Mouse (Mus musculus): ENCODE results near the gene Lrfn5. TPM values are rescaled to one million over a fixed set of nuclear protein-coding genes. Genes with fewer than 3 reads are reported as not detected.

Lrfn5 gene
- 100 to 1,000 TPM in 1 of 2 experiments, 10 to 100 TPM in 1; 88.7 to 111 TPM for total RNA-seq (2021)

GRCm38 (mm10) chr12:61522829-61523370 is at the start of gene Lrfn5:
Gene Lrfn5 (plus strand): TSS chr12:61523150.
- peak; percentile 62 to 83 for DNase-seq (ENCODE audit: extremely low spot score in 1 of 2, low spot score in 1 of 2)

DNA sequence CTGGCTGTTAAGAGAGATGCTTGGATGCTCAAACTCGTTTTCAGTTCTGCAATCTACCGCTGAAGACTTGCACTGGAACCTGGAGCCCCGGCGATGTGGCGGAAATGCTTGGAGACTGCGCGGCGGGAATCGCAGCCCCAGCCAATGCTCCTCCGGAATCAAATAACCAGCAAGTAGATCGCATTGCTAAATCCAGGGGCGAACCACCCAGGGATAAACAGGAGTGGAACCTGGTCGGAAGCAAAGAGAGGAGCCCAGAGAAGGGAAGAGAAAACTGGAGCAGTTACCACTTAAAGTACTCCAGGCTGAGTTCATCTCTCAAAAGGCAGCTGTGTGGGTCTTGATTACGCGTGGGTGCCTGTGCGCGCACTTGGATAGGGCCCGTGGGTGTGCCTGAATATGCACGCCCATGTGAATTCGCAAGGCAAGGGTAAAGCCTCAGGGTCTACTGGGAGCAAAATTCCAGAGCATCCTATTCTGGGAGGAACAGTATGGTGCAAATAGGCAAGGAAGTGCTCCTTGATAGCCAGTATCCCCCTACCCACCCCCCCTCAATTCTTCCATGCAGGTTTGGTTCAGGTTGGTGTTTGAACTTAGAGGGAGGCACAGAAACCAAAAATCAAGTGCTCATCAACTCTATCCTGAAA is 1.3 kb upstream of the Lrfn5 start:
- DNase-seq (ENCODE audit: extremely low spot score in 1 of 2, low spot score in 1 of 2), result peak in 1 of 2 experiments; percentile 27

DNA sequence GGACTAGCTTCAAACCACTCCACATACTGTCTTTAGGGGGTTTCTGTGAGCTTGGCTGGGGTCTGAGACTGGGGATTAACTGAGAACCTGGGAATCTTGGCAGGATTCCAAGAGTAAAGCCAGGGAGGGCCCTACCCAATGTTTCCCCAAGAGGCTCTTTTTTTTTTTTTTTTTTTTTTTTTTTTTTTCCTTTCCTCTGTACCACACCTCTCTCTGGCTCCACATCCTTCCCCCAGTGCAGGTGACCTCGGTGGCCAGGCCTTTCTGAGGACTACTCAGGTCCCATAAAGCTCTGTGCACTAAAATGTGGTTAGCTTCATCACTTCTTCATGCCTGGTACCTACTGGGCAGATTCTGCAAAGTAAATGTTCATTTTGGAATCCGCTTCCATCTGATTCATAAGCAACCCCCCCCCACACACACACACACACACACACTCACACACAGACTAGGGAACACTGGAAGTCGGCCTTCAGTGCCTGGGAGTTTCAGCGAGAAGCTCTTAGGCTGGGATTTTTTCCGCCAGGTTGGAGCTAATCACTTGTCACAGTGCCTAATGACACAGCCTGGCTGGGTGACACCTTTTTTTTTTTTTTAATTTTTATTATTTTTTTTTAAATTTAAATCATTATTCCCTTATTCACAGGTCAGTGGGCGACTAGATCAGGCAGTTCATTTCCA is 662 bp upstream of the Lrfn5 start:
- no peak for DNase-seq (ENCODE audit: extremely low spot score in 1 of 2, low spot score in 1 of 2)

- peak; percentile 38 to 39 for DNase-seq (ENCODE audit: extremely low spot score in 1 of 2, low spot score in 1 of 2)
These were observed 757 bp downstream of the Lrfn5 start for GRCm38 (mm10) chr12:61523631-61524182.

DNA sequence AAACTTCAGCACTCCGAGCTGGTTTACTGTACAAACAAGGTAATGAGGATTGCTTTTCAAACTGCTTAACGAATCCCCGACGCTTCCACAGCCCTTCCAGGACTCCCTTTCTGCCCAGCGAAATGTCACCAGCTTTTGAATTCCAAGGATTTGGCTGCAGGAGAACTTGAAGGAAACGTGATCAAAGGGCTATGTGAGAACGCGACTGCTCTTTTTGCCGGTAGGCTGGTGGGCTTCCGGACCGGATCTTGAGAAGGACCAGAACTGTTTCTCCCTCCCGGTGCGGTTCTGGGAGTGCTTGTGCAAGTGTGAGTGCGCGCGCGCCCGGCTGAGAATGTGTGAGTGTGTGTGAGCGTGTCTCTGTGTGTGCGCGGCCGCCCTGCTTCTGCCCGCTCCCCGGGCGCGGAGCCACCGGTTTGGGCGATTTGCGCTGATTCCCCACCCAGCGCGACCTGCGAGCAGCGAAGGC is 1.3 kb downstream of the Lrfn5 start:
- DNase-seq (ENCODE audit: extremely low spot score in 1 of 2, low spot score in 1 of 2), result peak; percentile 46 to 51

DNA sequence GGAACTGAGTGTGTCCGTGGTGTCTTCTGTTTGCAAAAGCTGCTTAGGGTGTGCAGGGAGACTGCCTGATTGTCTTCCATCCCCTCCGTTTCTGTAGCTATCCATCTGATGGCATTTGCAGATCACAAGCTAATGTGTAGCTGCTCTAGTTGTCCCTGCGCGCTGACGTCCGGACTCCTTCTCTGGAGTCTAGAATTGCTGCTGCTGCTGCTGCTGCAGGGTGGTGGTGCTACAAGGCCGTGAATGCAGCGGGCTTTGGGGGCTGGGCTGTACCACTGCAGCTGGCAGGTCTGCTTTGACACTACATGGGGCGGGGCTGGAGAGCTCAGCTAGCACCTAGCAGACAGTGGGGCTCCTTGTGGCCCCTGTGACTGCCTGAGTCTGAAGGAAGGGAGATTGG is 3.2 kb downstream of the Lrfn5 start:
- DNase-seq (ENCODE audit: extremely low spot score in 1 of 2, low spot score in 1 of 2), result peak; percentile 64

DNA sequence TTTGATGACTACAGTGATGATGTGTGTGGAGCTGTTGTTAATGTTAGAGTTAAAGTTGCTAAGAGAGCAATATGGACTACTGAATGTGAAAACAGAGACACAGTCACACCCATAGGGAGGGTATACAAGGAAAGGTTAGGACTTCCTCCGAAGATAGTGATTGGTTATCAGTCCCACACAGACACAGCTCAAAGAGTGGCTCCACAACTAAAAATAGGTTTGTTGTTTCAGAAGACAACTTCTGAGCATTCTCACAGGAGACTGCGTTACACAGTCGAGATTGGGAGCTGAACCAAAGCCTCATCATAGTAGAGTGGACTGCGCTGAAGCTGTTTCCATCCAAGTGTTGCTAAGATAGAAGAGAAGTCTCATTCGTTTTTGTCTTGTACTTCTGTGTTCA is 57.0 kb downstream of the Lrfn5 start:
- DNase-seq (ENCODE audit: extremely low spot score in 1 of 2, low spot score in 1 of 2), result no peak

DNA sequence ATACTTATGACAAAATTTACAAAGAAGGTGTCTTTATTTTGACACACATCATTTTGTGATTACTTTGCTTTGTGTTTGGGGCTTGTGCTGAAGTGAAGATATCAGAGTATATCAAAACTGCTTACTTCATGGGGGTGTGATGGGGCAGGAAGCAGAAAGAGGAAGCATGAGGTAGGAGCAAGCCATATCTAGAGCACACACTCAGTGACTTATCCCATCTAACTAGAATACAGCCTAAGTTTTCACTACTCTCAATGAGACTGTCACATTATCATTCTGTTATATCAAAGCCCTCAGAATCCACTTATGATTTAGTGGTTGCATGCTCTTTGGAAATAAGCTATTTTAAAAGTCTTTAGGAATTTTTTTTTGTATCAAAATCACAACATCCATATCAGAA is 77.4 kb downstream of the Lrfn5 start:
- DNase-seq (ENCODE audit: extremely low spot score in 1 of 2, low spot score in 1 of 2), result no peak

GRCm38 (mm10) chr12:61607871-61608270 is 84.9 kb downstream of the Lrfn5 start:
- no peak for DNase-seq (ENCODE audit: extremely low spot score in 1 of 2, low spot score in 1 of 2)

DNA sequence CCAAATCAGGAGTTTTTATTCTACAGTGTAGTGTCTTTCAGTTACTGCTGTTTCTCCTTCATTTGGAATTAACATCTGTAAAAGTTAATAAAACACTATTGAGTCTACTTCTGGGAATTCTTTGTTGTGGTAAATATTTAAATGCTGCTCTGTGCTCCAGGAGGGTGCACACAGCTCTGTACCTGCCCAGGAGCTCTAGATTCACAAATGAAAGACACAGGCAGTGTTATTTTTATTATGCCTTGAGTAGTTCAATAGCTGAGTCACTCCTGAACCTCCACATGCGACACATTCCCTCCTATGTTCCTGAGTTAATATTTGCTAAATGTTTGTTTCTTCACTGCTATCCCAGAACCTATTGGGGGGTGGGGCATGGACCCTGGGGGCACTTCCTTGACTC is 87.1 kb downstream of the Lrfn5 start:
- no peak for DNase-seq (ENCODE audit: extremely low spot score in 1 of 2, low spot score in 1 of 2)

GRCm38 (mm10) chr12:61624532-61624931 is 101.6 kb downstream of the Lrfn5 start:
- DNase-seq (ENCODE audit: extremely low spot score in 1 of 2, low spot score in 1 of 2), result no peak

DNA sequence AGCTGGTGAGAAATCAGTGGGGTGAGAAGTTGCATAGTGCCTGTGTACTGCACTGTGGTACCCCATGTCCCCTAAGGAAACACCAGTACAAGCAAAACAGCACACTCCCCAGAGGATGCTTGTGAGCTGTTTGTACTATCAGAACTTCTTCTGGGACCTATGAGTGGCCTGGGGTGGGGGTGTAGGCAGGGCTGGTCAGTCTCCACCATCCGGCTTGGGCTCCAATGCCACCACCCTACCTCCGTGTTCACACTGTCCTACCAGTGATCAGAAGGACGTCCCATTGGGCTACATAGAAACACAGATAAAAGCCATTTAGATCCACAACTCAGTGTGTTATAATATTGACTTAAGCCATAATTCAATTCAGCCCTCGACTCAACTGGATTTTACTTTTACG is 131.4 kb downstream of the Lrfn5 start:
- no peak for DNase-seq (ENCODE audit: extremely low spot score in 1 of 2, low spot score in 1 of 2)

DNA sequence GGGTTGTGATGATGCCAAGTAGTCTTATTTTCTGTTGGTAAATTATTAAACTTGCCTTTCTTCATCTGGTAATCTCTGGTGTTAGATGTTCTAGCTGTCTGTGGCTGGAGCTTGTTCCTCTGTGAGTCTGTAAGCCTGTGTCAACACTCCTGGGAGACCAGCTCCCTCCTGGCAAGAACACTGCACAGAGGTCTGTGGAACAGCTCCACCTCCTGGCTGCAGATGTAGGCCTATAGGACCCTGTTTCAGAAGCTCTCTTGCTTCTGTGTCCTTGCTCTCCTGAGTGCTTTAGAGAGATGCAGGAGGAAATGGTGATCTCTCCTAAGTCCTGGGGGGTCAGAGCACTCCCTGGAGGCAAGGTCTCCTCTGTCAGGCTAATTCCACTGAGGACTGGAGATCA is 200.2 kb downstream of the Lrfn5 start:
- DNase-seq (ENCODE audit: extremely low spot score in 1 of 2, low spot score in 1 of 2), result no peak

- no peak for DNase-seq (ENCODE audit: extremely low spot score in 1 of 2, low spot score in 1 of 2)
These were observed 284.2 kb downstream of the Lrfn5 start for GRCm38 (mm10) chr12:61807073-61807605.

- DNase-seq (ENCODE audit: extremely low spot score in 1 of 2, low spot score in 1 of 2), result no peak
These were observed 300.7 kb downstream of the Lrfn5 start for GRCm38 (mm10) chr12:61823601-61824000.

DNA sequence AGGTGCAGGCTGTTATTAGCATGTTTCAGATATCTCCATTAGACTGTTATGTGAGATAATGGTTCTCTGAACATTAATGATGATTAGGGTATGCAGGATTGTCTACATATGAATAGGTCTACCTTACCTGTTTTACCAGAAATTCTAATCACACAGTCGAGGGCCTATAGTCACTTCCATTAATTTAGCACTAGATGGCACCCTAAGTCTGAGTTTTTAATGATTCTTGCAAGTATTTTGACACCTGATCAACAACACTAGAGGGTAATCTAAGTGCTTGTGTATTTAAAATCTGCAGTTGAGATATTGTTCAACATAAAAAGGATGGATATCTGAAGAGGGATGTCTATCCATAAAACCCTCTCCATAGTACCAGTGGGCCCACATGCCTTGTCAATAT is 303.4 kb downstream of the Lrfn5 start:
- no peak for DNase-seq (ENCODE audit: extremely low spot score in 1 of 2, low spot score in 1 of 2)

DNA sequence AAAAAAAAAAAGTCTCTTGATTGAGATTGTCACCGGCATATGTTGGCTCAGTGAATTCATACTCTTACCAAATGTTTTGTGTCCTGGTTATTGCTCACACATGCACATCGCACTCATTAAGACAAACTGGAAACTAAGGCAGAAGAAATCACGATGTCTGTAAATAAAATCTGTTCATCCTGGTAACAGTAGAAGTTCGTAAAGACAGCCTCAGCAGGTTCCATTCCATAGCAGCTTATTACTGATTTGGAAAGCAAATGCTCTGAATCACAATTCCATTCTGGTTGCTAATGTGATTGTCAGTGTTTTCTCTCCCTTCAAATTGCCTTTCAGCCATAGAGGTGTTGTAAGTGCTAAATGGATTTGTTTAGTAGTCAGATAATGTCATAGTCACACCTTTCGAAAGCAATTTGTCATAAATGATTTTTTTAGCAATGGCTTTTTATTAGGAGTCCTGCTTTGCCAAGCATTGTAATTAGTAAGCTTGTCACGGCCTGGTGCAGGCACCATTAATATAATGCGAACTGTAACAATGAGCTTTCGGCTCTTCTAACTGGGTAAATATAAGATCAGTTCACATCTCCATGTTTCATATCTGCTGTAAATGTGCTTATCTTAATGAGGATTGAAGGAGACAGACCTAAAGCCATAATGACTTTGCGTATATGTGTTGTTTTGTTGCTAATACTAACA is 319.8 kb downstream of the Lrfn5 start:
- no peak for DNase-seq (ENCODE audit: extremely low spot score in 1 of 2, low spot score in 1 of 2)

GRCm38 (mm10) chr12:61854183-61854582 is 331.2 kb downstream of the Lrfn5 start:
- no peak for DNase-seq (ENCODE audit: extremely low spot score in 1 of 2, low spot score in 1 of 2)

All from layer of hippocampus, postnatal 25 days (tissue).